Mouse (Mus musculus): Measurements from ENCODE around the gene Rpl22. TPM values are rescaled to one million over a fixed set of nuclear protein-coding genes. Genes with fewer than 3 reads are reported as not detected.

The Rpl22 gene
- total and polyA plus RNA-seq, 3 experiments, result 1,792 to 1,885 TPM; not detected in 1

- TF ChIP-seq ZC3H11A (IDR thresholded peaks at IDR 0.05; ENCODE audit: low read depth, low read length) (no peak), SMC3 (IDR thresholded peaks at IDR 0.05; ENCODE audit: low read depth, low read length) (no peak), TBP (IDR thresholded peaks at IDR 0.05; ENCODE audit: low read depth, low read length) (no peak), JUND (IDR thresholded peaks at IDR 0.05; ENCODE audit: low read depth, low read length) (no peak), MEF2A (IDR thresholded peaks at IDR 0.05; ENCODE audit: extremely low read depth, insufficient replicate concordance, low read depth, low read length, poor library complexity, severe bottlenecking) (no peak), BHLHE40 (IDR thresholded peaks at IDR 0.05; ENCODE audit: borderline replicate concordance, low read depth, low read length) (no peak), ZNF384 (IDR thresholded peaks at IDR 0.05; ENCODE audit: low read depth, low read length) (no peak), E2F4 (IDR thresholded peaks at IDR 0.05; ENCODE audit: borderline replicate concordance, low read depth, low read length) (no peak), EP300 (IDR thresholded peaks at IDR 0.05; ENCODE audit: low read depth in 1 of 2, low read length in 2 of 2) (no peak), TCF12 (IDR thresholded peaks at IDR 0.05; ENCODE audit: low read depth, low read length) (no peak)
- no peaks in the 10 kb centered on the region for H3K4me1 ChIP-seq (ENCODE audit: control insufficient read depth in 1 of 2, insufficient read depth in 2 of 2, low read length in 2 of 2)
- DNase-seq (ENCODE audit: low read depth, low spot score), result no peak
- H3K36me3 ChIP-seq (ENCODE audit: control insufficient read depth in 1 of 2, insufficient read depth in 2 of 2, low read length in 2 of 2), result no peaks in the 10 kb centered on the region
- H3K27me3 ChIP-seq (ENCODE audit: control insufficient read depth in 1 of 2, insufficient read depth in 2 of 2, low read length in 2 of 2), result no peaks in the 10 kb centered on the region
- H3K79me2 ChIP-seq (ENCODE audit: control insufficient read depth, insufficient read depth, low read length, poor library complexity), result no peaks in the 10 kb centered on the region
- H3K9me3 ChIP-seq (replicated peaks; ENCODE audit: insufficient read depth, low read length), result no peaks in the 10 kb centered on the region
- no peak overlapping the region for H3K9ac ChIP-seq (ENCODE audit: control insufficient read depth, low read depth, low read length, poor library complexity, severe bottlenecking)
- no peak overlapping the region for H3K4me3 ChIP-seq (ENCODE audit: control insufficient read depth in 1 of 2, insufficient read depth in 1 of 2, low read depth in 2 of 2, low read length in 2 of 2)
- no peak overlapping the region for H3K27ac ChIP-seq (ENCODE audit: control insufficient read depth, low read depth, low read length)
Observed at GRCm38 (mm10) chr4:152362180-152362579, 36.6 kb downstream of the Rpl22 start.

- Histone ChIP-seq H3K9me3 (replicated peaks; ENCODE audit: insufficient read depth, low read length) (no peaks in the 10 kb centered on the region), H3K9ac (ENCODE audit: control insufficient read depth, low read depth, low read length, poor library complexity, severe bottlenecking) (no peak overlapping the region), H3K4me1 (ENCODE audit: control insufficient read depth in 1 of 2, insufficient read depth in 2 of 2, low read length in 2 of 2) (no peaks in the 10 kb centered on the region), H3K27ac (ENCODE audit: control insufficient read depth, low read depth, low read length) (no peak overlapping the region), H3K27me3 (ENCODE audit: control insufficient read depth in 1 of 2, insufficient read depth in 2 of 2, low read length in 2 of 2) (no peaks in the 10 kb centered on the region), H3K4me3 (ENCODE audit: control insufficient read depth in 1 of 2, insufficient read depth in 1 of 2, low read depth in 2 of 2, low read length in 2 of 2) (no peak overlapping the region), H3K36me3 (ENCODE audit: control insufficient read depth in 1 of 2, insufficient read depth in 2 of 2, low read length in 2 of 2) (no peaks in the 10 kb centered on the region), H3K79me2 (ENCODE audit: control insufficient read depth, insufficient read depth, low read length, poor library complexity) (no peaks in the 10 kb centered on the region)
- TF ChIP-seq GABPA (IDR thresholded peaks at IDR 0.05; ENCODE audit: low read depth, low read length) (no peak), ETS1 (IDR thresholded peaks at IDR 0.05; ENCODE audit: low read depth, low read length) (no peak), ELF1 (IDR thresholded peaks at IDR 0.05; ENCODE audit: low read depth, low read length) (no peak), UBTF (IDR thresholded peaks at IDR 0.05; ENCODE audit: borderline replicate concordance, insufficient read depth, low read depth, low read length) (no peak), ZKSCAN1 (IDR thresholded peaks at IDR 0.05; ENCODE audit: low read depth, low read length) (no peak), MXI1 (IDR thresholded peaks at IDR 0.05; ENCODE audit: low read depth, low read length) (no peak), POLR2AphosphoS2 (IDR thresholded peaks at IDR 0.05; ENCODE audit: low read length) (no peak), ZMIZ1 (IDR thresholded peaks at IDR 0.05; ENCODE audit: low read depth, low read length) (no peak), USF1 (IDR thresholded peaks at IDR 0.05; ENCODE audit: low read depth, low read length) (no peak), POLR2A (IDR thresholded peaks at IDR 0.05; ENCODE audit: control insufficient read depth in 1 of 2, insufficient read depth in 1 of 2, low read depth in 1 of 2, low read length in 2 of 2, poor library complexity in 1 of 2) (no peak), SMC3 (IDR thresholded peaks at IDR 0.05; ENCODE audit: low read depth, low read length) (no peak), TBP (IDR thresholded peaks at IDR 0.05; ENCODE audit: low read depth, low read length) (no peak)
- no peak for DNase-seq (ENCODE audit: low read depth, low spot score)
Observed at GRCm38 (mm10) chr4:152365228-152365627, 39.7 kb downstream of the Rpl22 start.

All from MEL (cell line).